Mouse (Mus musculus): ENCODE measurements around the gene Prss30. TPM values are rescaled to one million over a fixed set of nuclear protein-coding genes. Genes with fewer than 3 reads are reported as not detected.

The Prss30 gene
- polyA plus RNA-seq (2017; shearing (Covaris generic)): under 1 TPM in 1 of 2 experiments, not detected in 1; 0.73 TPM

DNA sequence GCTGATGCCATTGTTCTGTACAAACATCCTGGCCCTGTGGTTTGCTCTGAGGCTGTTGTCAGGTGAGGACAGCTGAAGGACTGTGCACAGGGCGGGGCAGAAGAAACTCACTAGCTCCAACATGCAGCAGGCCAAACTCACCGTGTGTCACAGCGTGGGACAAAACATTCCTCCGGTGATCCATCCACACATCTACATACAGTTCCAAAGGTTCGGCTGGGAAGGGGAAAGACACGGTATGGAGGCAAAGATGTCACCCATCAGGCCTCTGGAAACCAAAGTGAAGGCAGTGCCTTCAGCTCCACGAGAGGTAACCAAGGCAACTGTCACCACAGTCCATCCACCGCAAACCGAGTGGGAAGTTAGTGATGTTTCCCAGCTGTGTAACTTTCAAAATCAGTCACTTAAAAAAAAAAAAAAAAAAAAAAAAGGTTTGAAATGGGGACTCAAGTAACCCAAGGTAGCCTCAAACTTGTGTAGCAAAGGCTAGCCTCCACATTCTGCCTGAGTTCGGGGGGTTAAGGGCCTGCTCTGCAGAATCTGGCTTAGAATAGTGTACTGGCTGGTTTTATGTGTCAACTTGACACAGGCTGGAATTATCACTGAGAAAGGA, at the start of gene Prss30:
Gene Prss30, minus strand, starts transcription at position 270 of the 613 bp plus-strand sequence.
- no peak for ATAC-seq

DNA sequence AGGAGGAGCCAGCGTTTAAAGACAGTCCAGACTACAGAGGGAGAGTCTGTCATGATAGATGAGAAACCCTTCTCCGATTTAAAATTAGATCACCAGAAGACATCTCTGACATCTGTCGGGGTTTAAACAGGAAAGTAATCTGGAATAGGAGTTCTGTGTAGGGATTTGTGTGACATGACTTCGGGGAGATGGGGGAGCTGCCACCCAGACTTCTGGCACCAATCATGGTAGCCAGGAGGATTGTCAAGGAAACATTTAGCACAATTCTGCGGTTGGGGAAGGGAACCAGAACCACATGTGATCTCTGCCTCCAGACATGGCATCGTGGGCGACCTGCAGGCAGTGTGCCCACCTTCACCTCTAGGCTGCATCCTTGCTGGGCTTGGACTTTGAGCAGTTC, 49.1 kb upstream of the Prss30 start:
- no peak for ATAC-seq

DNA sequence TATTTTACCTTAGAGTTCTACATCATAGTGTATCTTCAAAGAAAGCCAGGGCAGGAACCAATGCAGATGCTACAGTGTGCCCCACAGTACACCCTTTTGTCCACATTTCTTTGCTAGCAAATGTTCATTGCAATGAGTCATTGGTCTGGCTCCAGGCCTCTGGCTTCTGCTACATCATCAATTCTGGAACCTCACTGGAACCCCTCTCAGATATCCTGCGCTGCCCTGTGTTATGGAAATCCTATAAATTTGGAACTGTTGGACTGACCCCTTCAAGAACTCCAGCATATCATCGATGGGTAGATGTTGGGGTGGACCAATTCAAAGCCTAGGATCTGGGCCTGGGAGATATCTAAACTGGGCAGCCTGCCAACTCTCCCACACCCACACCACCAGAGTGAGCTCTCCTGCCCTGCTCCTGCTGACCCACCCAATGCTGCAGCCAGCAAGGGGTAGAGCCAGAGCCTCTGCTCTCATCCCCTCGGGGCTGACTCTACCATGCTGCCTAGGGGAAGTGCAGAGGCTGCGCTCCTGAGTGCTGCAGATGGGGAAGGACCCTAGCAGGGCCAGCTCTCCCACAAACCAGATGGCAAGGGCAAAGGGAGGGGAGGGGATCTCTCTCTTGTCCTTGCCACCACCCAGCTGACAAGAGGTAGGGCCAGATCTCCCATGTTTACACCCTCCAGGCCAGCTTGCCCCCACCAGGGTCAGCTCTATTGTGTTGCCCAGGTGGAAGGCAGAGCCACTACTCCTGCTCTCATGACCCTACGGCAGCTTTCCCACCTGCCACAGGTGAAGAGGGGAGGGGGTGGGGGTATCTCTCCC, 41.2 kb upstream of the Prss30 start:
- ATAC-seq: no peak

DNA sequence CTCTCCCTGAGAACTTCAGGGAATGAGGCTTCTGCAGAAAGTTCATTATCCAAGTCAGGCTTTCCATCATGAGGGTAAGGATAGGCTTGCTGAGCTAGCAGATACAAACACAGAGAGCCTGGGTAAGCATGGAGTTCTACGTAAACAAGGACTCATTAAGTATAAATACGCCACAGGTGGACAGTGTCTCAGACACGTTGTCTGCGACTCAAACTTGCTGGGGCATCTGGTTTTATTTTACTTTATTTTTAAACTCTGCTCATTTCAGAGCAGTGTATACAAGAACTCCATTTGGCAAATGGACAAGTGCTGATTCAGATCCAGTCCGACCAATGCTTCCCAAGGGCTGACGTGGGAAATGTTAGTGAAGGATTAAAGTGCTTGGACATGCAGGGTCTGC, 40.3 kb upstream of the Prss30 start:
- no peak for ATAC-seq

DNA sequence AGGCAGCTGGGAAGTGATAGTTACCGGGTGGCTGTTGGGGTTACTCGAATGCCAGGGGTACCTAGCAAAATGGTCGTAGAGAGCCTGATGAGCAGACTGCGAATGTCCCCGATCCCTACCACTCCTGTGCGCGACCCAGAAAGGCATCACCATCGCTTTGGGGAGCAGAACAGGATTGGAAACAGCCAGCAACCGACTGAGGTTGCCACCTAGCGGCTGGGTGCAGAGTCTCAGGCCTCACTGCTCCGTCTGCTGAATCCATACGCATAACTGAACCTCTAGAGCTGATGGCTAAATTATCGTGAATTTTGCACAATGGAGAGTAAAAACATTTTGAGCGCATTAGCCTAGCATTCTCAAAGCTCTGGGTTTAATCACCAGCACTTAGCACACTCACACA, 35.4 kb upstream of the Prss30 start:
- no peak for ATAC-seq

DNA sequence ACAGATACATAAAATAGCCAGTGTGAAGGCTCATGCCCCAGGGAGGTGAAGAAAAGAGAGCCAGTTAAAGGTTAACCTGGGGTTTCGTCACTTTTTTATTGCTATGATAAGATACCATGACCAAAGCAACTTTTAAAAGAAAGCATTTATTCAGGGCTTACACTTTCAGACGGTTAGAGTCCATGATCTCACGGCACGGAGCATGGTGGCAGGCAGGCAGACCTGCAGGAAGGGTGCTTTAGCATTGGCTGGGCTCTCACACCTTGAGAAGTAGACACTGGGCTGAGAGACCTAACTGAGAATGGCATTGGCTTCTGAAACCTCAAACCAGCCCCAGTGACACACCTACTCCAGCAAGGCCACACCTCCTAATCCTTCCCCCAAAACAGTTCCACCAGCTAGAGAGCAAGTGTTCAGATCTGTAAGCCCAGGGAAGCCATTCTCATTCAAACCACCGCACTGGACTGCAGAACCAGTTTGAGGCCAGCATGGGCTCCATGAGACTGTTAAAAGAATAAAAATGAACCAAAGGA, 34.1 kb upstream of the Prss30 start:
- ATAC-seq: no peak

DNA sequence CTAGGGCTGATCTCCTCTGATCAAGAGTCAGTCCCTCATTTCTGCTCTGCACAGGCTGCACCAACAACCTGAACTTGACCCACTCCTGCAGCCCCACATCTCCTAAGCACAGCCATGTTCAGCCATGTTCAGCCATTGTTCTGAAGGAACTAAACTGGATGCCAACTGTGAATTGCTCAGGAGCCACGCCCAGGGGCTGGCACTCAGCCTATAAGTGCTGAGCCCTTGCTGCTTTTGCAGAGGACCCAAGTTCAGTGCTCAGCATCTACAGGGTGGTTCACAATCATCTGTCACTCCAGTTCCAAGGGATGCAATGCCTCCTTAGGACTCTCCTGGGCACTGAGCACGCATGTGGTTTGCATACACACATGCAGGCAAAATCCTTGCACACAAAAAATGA, 32.6 kb upstream of the Prss30 start:
- no peak for ATAC-seq

DNA sequence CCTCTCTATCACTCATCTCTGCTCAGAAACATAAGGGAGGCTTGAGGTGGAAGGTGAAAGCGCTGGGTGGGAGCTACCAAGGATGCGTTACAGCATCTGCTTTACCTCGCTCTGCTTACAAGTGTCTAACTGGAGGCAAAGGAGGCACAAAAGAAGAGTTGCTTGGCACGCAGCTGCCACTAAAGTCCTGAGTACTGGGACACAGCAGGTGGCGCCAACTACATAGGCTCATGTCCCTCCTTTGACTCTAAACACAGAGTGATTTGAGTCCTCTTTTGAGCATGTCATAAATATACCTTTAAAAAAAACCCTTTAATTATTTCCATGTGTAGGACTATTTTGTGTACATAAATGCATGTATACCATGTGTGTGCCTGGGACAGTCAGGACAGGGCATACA, 29.3 kb upstream of the Prss30 start:
- no peak for ATAC-seq

DNA sequence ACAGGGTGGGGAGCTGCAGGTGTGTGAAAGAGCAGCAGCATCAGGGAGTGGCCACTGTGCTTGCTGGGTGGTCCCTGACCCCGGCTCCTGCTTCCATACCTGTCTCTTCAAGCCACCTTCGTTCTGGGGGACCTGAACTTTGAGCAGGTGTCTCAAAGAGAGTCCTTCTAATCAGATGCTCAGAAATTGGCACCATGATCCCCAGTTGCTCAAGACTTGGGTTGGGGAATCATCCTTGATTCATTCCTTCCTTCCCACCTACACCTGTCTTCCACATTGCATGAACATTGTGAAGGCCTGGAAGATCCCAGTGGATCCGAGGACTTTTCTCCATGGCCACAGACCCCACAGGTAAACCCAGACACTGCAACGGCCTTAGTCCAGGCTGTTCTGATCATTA, 27.7 kb upstream of the Prss30 start:
- ATAC-seq: no peak

DNA sequence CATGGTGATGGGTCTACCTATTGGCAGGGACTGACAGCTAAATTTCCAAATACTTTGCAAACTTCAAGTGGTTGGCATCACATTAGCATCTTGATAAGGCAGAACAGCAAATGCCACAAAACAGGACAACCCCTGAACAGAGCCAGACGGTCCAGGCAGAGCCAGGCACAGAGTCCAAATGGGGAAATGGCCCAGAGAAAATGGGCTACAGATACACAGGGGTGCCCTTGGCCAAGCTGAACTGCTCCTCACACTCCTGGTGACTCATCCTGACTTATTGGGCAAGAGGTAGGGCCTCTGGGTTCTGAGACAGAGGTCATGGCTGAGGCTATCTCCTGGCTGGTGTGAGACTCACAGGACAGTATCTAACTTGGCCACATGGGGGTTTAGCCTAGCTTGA, 27.0 kb upstream of the Prss30 start:
- ATAC-seq: no peak

DNA sequence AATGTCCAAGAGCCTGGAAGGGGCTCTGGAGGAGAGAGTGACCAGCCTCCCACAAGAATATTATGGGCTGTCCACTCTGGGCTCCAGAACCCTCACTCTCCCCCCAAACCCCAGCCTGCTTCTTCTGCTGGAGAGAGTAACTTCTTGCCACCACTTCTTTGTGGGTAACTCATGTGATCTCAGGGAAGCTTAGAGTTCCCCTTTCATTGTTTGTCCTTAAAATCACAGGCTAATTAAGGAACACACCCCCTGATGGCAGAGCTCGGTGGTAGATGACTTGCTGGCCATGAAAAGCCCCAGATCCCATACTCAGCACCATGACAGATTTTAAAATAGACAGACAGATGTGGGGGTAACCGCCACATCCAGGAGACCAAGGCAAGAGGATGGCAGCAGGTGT, 26.6 kb upstream of the Prss30 start:
- ATAC-seq: no peak

DNA sequence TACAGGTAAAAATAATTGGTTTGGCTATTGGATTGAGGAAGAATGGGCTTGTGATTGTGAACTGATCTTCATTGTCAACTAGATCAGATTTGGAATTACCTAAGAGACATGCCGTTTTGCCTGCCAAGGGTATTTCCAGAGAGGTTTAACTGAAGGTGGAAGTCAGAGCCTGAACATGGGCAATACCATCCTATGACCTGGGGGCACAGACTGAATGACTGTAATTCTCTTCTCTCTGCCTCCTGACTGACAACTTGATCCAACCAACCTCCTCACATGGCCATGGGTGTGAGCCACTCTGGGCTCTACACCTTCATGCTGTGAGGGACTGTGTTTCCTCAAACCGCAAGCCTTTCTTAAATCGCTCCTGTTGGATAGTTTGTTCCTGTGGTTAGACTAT, 24.7 kb upstream of the Prss30 start:
- no peak for ATAC-seq

DNA sequence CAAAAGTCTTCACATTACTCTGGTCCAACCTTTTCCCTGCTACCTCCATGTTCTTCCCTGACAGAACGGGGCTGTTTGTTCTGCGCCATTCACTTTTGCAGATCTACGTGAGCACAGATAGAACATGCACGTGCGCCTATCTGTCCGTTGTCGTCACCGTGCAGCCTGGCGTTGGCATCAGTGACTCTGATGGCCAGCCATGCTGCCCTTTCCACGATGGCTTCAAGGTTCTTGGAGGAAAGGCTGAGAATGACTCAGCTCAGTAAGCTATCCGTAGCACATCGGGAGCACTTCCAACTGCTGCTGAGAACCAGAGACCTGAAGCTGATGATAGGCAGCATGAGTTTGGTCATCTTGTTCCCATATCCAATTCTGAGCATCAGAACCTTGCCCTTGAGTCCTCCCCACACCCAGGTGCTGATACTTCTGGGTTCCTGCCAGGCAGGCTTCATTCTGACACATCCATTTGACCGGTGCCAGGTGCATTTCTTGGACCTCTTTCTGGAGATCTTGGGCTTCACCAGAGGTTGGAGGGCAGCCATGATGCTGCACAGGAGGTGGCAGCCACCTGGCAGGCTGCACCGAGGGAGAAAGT, 23.8 kb upstream of the Prss30 start:
- no peak for ATAC-seq

DNA sequence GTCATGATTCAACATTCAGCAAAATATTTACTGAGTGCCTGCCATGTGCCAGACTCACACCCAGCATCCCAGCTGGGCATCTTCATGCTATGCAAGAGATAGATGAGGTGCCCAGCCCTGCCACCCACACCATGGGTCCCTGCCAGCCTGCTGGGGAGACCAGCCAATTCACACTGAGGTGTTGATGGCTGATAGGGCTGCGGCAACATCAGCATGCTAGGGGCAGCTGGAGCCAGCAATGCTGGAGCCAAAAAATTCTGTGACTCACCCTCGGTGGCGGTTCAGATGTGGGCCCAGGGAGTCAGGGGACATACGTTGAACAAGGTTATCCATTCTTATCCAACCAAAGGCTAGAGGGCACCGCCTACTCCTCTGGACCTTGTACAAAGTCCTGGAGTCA, 20.0 kb upstream of the Prss30 start:
- no peak for ATAC-seq

DNA sequence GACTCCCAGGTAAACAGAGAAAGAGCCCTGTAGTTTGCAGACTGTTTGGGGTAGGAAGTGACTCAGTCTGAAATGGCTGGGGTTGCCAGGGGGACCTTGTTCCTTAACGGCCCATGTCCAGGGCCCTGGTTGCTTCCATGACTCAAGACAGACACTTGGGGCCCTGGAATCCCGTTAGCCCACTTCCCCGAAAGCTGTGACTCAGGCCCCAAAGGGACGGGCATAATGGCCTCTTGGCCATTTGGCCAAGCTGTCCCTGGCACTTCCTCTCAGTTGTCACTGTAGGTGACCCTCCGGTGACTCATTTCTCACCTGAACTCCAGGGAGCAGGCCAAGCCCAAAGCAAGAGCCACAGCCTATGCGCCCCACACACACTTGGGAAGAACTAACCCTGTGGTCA, 18.0 kb upstream of the Prss30 start:
- ATAC-seq: no peak

DNA sequence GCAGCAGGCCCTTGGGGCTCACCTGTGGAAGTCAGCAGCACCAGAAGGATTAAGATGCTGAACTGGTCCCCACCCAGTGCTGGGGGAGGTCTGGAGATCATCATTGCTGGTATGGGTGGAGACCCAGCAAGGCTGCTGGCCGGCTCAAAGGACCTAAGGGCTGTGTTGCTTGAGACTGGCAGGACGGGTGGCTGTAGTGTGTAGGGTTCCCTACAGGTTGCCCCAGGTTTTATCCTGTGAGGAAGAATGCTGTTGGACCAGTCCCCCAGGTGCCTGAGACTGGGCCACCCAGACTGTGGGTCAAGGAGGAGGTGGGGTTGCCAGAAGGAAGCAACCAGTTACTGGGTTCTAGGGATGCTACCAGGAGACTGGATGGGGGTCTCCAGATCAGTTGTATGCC, 17.5 kb upstream of the Prss30 start, which contains the start of gene Prss22:
Gene Prss22, minus strand, starts transcription at position 200 of the 400 bp plus-strand sequence.
- ATAC-seq: no peak

DNA sequence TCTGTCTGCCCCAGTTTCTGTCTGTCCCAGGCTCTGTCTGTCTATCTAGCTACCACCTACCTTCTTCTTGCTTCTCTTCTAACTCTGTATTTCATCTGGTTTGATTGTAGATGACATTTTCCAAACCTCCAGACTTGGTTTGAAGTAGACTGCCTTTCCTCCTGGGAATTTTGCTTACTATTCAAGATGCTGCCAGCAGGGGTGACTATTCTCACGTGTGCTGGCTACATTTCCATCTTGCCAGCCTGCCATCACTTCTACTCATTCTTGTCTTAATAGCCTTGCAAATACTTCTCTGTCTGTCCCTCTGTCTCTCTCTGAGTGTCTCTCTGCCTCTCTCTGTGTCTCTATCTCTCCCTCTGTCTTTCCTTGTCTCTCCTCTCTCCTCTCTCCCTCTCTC, 15.1 kb upstream of the Prss30 start:
- no peak for ATAC-seq

DNA sequence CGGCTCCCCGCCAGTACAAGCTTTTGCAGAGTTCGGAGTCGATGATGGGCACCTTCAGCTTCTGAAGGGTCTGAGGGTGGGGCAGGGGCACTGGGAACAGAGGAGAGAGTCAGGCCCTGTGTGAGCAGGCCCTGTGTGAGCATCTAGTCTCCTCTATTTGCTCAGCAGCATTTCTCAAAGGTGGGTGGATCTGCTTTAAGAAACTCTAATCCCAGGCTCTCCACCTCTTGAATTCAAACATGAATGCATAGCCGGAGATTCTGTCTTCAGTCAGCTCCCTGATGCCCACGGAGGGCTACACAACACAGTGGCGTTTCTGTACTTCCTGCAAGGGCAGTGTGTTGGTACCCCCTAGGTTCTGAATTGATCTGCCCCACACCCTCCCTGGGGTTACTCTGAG, 14.3 kb upstream of the Prss30 start:
- ATAC-seq: no peak

DNA sequence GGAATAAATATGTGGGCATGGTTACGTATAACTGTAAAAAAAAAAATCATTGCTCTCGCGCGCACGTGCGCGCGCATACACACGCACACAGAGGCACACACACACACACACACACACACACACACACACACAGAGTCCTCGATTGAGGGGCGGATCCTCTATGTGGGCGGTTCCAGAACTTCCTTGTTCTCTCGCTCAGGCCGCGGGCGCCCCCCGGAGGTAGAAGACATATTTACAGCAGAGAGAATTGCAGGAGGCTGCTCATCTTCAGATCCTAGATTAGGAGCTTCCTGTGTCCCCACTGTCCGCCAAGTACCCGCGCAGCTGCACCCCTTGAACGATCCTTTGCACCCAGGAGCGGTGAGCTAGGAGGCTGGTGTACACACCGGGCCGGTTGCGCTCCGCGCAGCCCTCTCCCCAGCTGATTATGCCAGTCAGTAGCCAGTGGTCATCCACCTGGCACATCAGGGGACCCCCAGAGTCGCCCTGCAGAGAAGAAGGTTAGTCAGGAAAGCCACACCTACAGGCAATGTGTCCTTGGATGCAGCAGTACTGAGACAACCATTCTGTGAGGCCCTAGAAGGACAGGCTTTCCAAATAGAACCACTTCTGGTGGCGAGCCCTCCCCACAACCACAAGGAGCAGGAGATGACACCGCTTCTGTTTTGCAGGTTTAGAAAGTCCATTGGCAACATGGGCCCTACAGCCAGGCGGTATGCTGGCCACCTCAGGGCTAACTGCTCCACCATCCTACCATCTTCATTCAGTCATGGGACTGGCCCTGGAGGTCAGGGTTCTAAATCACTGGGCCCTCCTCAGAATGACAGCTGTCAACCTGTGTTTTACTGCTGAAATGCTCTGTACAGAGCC, 13.4 kb upstream of the Prss30 start:
- ATAC-seq: peak; percentile 85

DNA sequence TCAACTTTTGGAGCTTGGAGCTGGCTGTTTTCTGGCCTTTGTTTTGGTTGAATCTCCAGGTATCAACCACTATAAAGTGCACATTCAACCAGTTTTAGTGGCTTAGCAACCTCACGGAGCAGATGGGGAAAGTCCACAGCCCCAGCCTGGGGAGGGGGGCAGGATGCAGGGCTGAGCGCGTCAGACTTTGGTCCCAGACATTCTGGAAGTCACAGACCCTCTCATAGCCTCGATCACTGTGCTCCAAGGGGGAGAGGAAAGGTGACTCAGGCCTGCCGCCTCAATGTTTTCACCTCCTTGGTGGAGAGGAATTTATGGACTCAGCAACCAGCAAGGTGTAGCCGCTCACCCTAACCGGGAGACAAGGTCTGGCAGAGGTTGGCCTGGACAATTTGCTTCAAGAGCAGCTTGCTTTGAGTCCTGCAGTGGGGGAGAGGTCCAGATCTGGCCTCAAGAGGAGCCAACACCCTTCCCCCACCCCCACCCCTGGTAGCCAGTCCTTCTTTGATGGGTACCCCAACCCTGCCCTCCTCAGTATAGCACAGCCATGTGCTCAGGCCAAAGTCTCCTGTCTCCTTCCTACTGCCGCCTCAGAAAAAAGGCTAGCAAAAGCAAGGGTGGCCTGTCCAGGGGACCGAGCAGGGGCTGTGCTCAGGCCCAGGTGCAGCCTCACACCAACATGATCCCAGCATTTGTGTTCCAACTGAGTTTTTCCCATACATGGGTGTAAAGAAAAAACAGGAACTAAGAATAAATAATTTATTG, 12.6 kb upstream of the Prss30 start:
- no peak for ATAC-seq

DNA sequence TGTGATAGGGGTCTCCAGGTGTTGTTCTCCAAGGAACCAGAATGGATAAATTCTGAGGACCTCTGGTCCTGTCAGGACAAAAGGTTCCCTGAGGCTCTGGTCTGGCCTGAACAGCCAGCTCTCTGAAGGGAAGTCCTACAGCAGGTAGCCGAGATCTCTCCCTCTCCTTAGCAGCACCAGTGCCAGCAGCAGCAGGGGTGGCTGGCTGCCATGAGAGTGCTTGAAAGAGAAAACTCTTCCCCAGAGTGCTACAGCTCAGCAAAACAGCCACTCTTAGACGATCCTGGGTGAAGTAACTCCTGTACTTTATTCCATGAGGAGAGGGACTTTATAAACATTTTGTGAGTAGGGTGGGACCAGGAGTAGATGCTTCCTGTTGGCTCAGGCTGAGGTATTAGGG, 9.4 kb upstream of the Prss30 start:
- no peak for ATAC-seq

DNA sequence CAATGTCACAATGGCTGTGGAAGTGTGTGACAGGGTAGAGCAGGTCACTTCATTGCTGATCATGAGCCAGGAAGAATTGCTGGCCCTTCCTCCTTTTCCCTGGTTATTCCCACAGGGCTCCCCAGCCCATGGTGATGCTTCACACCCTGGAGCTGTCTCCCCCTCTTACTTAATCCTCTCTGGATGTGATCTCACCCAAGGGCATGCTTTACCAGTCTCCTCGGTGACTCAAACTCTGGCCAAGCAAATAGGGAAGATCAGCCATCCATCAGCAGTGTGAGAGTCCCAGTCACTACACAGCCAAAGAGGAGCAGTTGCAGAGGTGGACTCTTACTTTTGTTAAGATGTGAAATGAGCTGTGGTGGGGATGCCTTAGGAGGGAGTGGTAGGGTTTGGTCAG, 4.6 kb upstream of the Prss30 start:
- no peak for ATAC-seq

Measured in activated CD4-positive, CD25-positive, alpha-beta regulatory T cell, adult 4 months (primary cell).